Mouse (Mus musculus) urinary bladder, postnatal 4 days (tissue): Measurements from ENCODE around the gene Acap2.
A peak's percentile ranks its signal among the peaks of the same experiment; 100 is the strongest.

Experiments used
- DNase-seq, 2 experiments: peaks; one replicate each; pipeline ENCODE4 v3.0.0; 2021 to 2022; ENCODE audit warnings: low spot score in 2 of 2

Acap2 gene

GRCm38 (mm10) chr16:31205726-31206125 lies 4.7 kb upstream of the Acap2 start:
- DNase-seq = no peak

GRCm38 (mm10) chr16:31205187-31205586 lies 4.1 kb upstream of the Acap2 start:
- DNase-seq = no peak

GRCm38 (mm10) chr16:31204216-31204615 lies 3.2 kb upstream of the Acap2 start:
- no peak for DNase-seq

GRCm38 (mm10) chr16:31201704-31202103 lies 659 bp upstream of the Acap2 start:
- DNase-seq = no peak

- peak; percentile 57 to 64 for DNase-seq
Measured at GRCm38 (mm10) chr16:31199926-31200789, 887 bp downstream of the Acap2 start.

- peak; percentile 49 to 60 for DNase-seq
Measured at GRCm38 (mm10) chr16:31199591-31199925, 1.5 kb downstream of the Acap2 start.

- no peak for DNase-seq
Measured at GRCm38 (mm10) chr16:31196971-31197370, 4.1 kb downstream of the Acap2 start.

- DNase-seq = no peak
Measured at GRCm38 (mm10) chr16:31192526-31192925, 8.5 kb downstream of the Acap2 start.

- no peak for DNase-seq
Measured at GRCm38 (mm10) chr16:31191818-31192217, 9.2 kb downstream of the Acap2 start.

GRCm38 (mm10) chr16:31190426-31190825 lies 10.6 kb downstream of the Acap2 start:
- no peak for DNase-seq

- no peak for DNase-seq
Measured at GRCm38 (mm10) chr16:31189291-31189690, 11.8 kb downstream of the Acap2 start.

GRCm38 (mm10) chr16:31188799-31189198 lies 12.2 kb downstream of the Acap2 start:
- no peak for DNase-seq

GRCm38 (mm10) chr16:31188270-31188669 lies 12.8 kb downstream of the Acap2 start:
- no peak for DNase-seq

- no peak for DNase-seq
Measured at GRCm38 (mm10) chr16:31187192-31187591, 13.9 kb downstream of the Acap2 start.

GRCm38 (mm10) chr16:31185757-31186156 lies 15.3 kb downstream of the Acap2 start:
- no peak for DNase-seq

- DNase-seq = no peak
Measured at GRCm38 (mm10) chr16:31184727-31185126, 16.3 kb downstream of the Acap2 start.

GRCm38 (mm10) chr16:31182576-31182975 lies 18.5 kb downstream of the Acap2 start:
- DNase-seq = peak in 1 of 2 experiments; percentile 57

- no peak for DNase-seq
Measured at GRCm38 (mm10) chr16:31180843-31181242, 20.2 kb downstream of the Acap2 start.

- no peak for DNase-seq
Measured at GRCm38 (mm10) chr16:31179384-31179783, 21.7 kb downstream of the Acap2 start.

- no peak for DNase-seq
Measured at GRCm38 (mm10) chr16:31174880-31175638, 26.0 kb downstream of the Acap2 start.

GRCm38 (mm10) chr16:31172229-31172628 lies 28.8 kb downstream of the Acap2 start:
- no peak for DNase-seq

GRCm38 (mm10) chr16:31171418-31171817 lies 29.6 kb downstream of the Acap2 start:
- DNase-seq = no peak

- DNase-seq = no peak
Measured at GRCm38 (mm10) chr16:31170297-31170696, 30.7 kb downstream of the Acap2 start.
